Mouse (Mus musculus): ENCODE results near the gene Gpr107. TPM values are rescaled to one million over a fixed set of nuclear protein-coding genes. Genes with fewer than 3 reads are reported as not detected.

Gpr107 gene
- polyA plus RNA-seq, 1 experiment from 2014 or later: 48.3 TPM

DNA sequence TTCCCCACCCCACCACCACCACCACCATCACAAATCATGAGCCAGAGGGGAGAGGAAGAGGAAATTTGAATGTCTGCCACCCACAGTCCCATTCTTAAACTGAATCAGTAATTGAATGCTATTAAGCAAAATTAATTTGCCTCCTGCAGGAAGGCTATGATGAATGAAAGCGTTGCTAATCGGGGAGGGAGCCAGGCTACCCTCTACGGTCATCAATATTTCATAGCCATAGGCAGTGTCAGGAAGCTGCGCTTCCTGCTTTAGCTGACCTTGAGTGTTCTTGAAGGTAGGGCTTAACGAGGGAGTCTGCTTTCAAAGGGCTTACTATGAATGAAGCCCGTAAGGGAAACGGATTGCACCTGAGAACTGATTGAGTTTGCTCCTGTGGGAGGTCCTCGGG lies 54.8 kb downstream of the Gpr107 start:
- H3K27ac ChIP-seq (ENCODE audit: low read depth, low read length): no peak overlapping the region
- H3K4me2 ChIP-seq (replicated peaks; ENCODE audit: low read depth): no peak overlapping the region
- H3K9me3 ChIP-seq (ENCODE audit: control insufficient read depth): no peaks in the 10 kb centered on the region
- H3K9ac ChIP-seq (ENCODE audit: low read depth, low read length): no peak overlapping the region
- H3K36me3 ChIP-seq (ENCODE audit: control insufficient read depth, insufficient read depth): peaks cover 59% of the 10 kb centered on the region
- H3K4me1 ChIP-seq (replicated peaks; ENCODE audit: control insufficient read depth, insufficient read depth, low read length): no peaks in the 10 kb centered on the region
- WGBS: 71% methylated on average over 8 of the region's 8 CpGs
- ATAC-seq: no peak
- no peak overlapping the region for H3K4me3 ChIP-seq (ENCODE audit: low read depth, low read length)
- H3K27me3 ChIP-seq (replicated peaks; ENCODE audit: control insufficient read depth, insufficient read depth, low read length): no peaks in the 10 kb centered on the region
- TF ChIP-seq CTCF (IDR thresholded peaks at IDR 0.05; ENCODE audit: low read depth): no peak

DNA sequence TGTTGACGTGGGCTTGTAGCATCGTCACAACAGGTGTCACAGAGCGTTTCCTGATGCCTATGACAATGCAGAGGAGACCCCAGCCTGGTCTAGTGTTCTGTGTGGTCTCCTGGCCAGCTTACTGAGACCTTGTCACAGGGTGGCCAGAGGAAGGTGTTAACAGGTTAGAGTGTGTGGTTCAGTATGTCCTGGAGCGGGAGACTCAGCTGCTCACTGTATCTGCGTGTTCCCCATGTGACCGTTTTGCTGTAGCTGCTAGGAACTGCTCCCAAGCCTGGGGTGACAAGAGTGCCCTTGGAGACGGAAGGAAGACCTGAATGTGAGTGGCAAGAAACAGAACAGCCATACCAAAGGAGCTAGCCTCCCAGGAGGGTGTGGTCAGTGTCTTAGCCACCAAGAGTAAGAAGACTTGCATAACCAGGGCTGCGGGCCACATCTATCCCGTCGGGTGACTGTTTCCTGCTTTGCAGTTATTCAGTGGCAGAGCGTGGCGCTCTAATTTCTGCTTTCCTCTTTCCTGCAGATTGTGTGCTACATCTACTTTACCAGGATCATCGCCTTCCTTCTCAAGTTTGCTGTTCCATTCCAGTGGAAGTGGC lies 56.5 kb downstream of the Gpr107 start:
- no peak overlapping the region for H3K4me2 ChIP-seq (replicated peaks; ENCODE audit: low read depth)
- H3K27ac ChIP-seq (ENCODE audit: low read depth, low read length): no peak overlapping the region
- peaks cover 72% of the 10 kb centered on the region for H3K36me3 ChIP-seq (ENCODE audit: control insufficient read depth, insufficient read depth)
- H3K4me1 ChIP-seq (replicated peaks; ENCODE audit: control insufficient read depth, insufficient read depth, low read length): no peaks in the 10 kb centered on the region
- WGBS: 78% methylated on average over 13 of the region's 13 CpGs
- H3K27me3 ChIP-seq (replicated peaks; ENCODE audit: control insufficient read depth, insufficient read depth, low read length): no peaks in the 10 kb centered on the region
- H3K9me3 ChIP-seq (ENCODE audit: control insufficient read depth): no peaks in the 10 kb centered on the region
- no peak overlapping the region for H3K4me3 ChIP-seq (ENCODE audit: low read depth, low read length)
- no peak overlapping the region for H3K9ac ChIP-seq (ENCODE audit: low read depth, low read length)
- ATAC-seq: no peak
- no peak for TF ChIP-seq CTCF (IDR thresholded peaks at IDR 0.05; ENCODE audit: low read depth)

DNA sequence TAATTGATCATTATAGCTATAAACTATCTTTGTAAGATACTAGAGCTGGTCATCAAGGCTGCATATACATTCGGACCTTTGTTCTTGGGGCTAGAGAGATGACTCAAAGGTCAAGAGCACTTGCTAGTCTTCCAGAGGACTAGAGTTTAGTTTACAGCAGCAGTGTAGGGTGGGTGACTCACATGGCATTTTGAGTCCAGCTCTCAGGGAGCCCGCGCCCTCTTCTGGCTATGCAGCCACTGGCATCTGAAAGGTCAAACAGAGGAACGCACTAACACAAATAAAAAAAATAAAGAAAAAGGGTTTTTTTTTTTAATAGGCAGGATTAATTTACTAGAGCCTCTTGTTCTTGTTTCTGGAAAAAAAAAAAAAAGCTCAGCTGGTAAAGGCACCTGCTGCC lies 57.4 kb downstream of the Gpr107 start:
- Histone ChIP-seq H3K36me3 (ENCODE audit: control insufficient read depth, insufficient read depth) (peaks cover 75% of the 10 kb centered on the region), H3K27ac (ENCODE audit: low read depth, low read length) (no peak overlapping the region), H3K4me2 (replicated peaks; ENCODE audit: low read depth) (no peak overlapping the region), H3K9me3 (ENCODE audit: control insufficient read depth) (no peaks in the 10 kb centered on the region), H3K27me3 (replicated peaks; ENCODE audit: control insufficient read depth, insufficient read depth, low read length) (no peaks in the 10 kb centered on the region), H3K4me1 (replicated peaks; ENCODE audit: control insufficient read depth, insufficient read depth, low read length) (no peaks in the 10 kb centered on the region), H3K9ac (ENCODE audit: low read depth, low read length) (no peak overlapping the region), H3K4me3 (ENCODE audit: low read depth, low read length) (no peak overlapping the region)
- peak; percentile 46 for TF ChIP-seq CTCF (IDR thresholded peaks at IDR 0.05; ENCODE audit: low read depth)
- peak; percentile 25; the same call in 1 of the 2 replicates for ATAC-seq
- 80% methylated on average over 4 of the region's 4 CpGs for WGBS

GRCm38 (mm10) chr2:31210144-31210847 lies 58.2 kb downstream of the Gpr107 start:
- ATAC-seq: no peak
- no peak overlapping the region for H3K4me3 ChIP-seq (ENCODE audit: low read depth, low read length)
- WGBS: 69% methylated on average over 11 of the region's 11 CpGs

GRCm38 (mm10) chr2:31211204-31211603 lies 59.1 kb downstream of the Gpr107 start:
- Histone ChIP-seq H3K4me3 (ENCODE audit: low read depth, low read length) (no peak overlapping the region), H3K36me3 (ENCODE audit: control insufficient read depth, insufficient read depth) (peaks cover 84% of the 10 kb centered on the region), H3K9me3 (ENCODE audit: control insufficient read depth) (no peaks in the 10 kb centered on the region), H3K27ac (ENCODE audit: low read depth, low read length) (no peak overlapping the region), H3K27me3 (replicated peaks; ENCODE audit: control insufficient read depth, insufficient read depth, low read length) (no peaks in the 10 kb centered on the region), H3K9ac (ENCODE audit: low read depth, low read length) (no peak overlapping the region), H3K4me1 (replicated peaks; ENCODE audit: control insufficient read depth, insufficient read depth, low read length) (no peaks in the 10 kb centered on the region), H3K4me2 (replicated peaks; ENCODE audit: low read depth) (no peak overlapping the region)
- WGBS: 48% methylated on average over 3 of the region's 3 CpGs
- TF ChIP-seq CTCF (IDR thresholded peaks at IDR 0.05; ENCODE audit: low read depth): no peak
- no peak for ATAC-seq

More at GRCm38 (mm10) chr2:31210144-31210847, 58.2 kb downstream of the Gpr107 start:
- Histone ChIP-seq H3K9ac (ENCODE audit: low read depth, low read length) (no peak overlapping the region), H3K27me3 (replicated peaks; ENCODE audit: control insufficient read depth, insufficient read depth, low read length) (no peaks in the 10 kb centered on the region), H3K4me2 (replicated peaks; ENCODE audit: low read depth) (no peak overlapping the region), H3K36me3 (ENCODE audit: control insufficient read depth, insufficient read depth) (peaks cover 82% of the 10 kb centered on the region), H3K4me1 (replicated peaks; ENCODE audit: control insufficient read depth, insufficient read depth, low read length) (no peaks in the 10 kb centered on the region), H3K27ac (ENCODE audit: low read depth, low read length) (no peak overlapping the region), H3K9me3 (ENCODE audit: control insufficient read depth) (no peaks in the 10 kb centered on the region)
- no peak for TF ChIP-seq CTCF (IDR thresholded peaks at IDR 0.05; ENCODE audit: low read depth)

GRCm38 (mm10) chr2:31214211-31214796 lies 62.2 kb downstream of the Gpr107 start:
- Histone ChIP-seq H3K9me3 (ENCODE audit: control insufficient read depth) (no peaks in the 10 kb centered on the region), H3K4me3 (ENCODE audit: low read depth, low read length) (no peak overlapping the region), H3K27me3 (replicated peaks; ENCODE audit: control insufficient read depth, insufficient read depth, low read length) (no peaks in the 10 kb centered on the region), H3K4me1 (replicated peaks; ENCODE audit: control insufficient read depth, insufficient read depth, low read length) (no peaks in the 10 kb centered on the region), H3K36me3 (ENCODE audit: control insufficient read depth, insufficient read depth) (peaks cover 58% of the 10 kb centered on the region), H3K4me2 (replicated peaks; ENCODE audit: low read depth) (no peak overlapping the region), H3K9ac (ENCODE audit: low read depth, low read length) (no peak overlapping the region), H3K27ac (ENCODE audit: low read depth, low read length) (no peak overlapping the region)
- no peak for ATAC-seq
- WGBS: 90% methylated on average over 16 of the region's 16 CpGs
- TF ChIP-seq CTCF (IDR thresholded peaks at IDR 0.05; ENCODE audit: low read depth): no peak

All from intestine, postnatal 0 days (tissue).